Mouse (Mus musculus) cerebellum, adult 11 months (tissue): ENCODE results near the gene Serpine2.

Experiments used
- DNase-seq: peaks from one replicate; pipeline ENCODE4 v3.0.0; 2022

Gene Serpine2

DNA sequence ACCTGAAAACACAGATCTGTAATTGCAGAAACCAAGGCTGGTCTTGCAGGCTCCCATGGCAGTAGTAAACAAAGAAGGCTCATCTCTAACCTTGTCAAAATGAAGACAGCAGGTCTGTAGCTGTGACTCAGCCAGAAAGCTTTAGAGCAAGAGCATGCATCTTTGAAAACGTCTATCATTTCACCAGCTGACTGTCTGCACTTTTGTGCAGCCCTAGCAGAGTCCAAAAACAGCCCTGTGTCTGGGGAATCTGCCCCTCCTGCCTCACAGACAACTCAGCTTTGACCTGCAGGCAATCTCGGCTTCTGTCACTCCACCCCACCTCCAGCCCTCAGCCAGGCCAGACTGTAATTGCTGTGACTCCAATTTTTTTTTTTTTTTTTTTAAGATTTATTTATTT is 105.6 kb downstream of the Serpine2 start:
- no peak for DNase-seq

DNA sequence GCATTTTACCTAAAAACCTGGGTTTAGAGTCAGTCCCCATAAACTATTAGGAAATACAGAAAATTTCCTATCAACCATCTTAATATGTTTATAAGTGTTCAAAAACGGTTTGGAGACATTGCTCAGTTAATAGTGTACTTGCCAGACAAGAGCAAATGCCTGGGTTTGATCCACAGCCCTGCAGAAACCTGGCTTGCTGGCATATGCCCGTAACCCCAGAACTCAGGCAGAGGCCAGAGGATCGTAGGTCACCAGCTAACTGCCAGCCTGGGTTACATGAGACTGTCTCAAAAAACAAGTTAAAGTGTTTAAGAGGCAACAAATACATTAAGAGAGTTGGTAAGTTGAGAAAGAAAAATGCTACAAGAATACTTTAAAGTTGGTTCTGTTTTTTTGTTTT is 106.0 kb downstream of the Serpine2 start:
- DNase-seq, result no peak

DNA sequence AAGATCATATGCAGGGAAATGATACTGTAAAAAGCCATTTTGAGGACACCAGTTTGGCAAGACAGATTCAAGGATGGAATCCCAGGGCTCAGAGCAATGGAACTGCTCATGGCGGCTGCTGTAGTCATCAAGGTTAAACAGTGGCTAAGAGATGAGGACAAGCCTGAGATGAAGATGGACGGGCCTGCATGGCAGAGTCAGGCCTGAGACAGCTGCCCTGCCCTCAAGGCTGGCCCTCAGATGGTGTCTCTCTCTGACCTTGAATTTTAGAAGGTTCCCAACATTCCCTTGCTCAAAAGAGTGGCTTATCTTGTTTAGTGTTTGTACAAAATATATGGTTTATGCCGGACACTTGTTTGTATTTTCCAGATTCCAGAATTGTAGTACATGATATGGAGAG is 107.5 kb downstream of the Serpine2 start:
- DNase-seq, result no peak

DNA sequence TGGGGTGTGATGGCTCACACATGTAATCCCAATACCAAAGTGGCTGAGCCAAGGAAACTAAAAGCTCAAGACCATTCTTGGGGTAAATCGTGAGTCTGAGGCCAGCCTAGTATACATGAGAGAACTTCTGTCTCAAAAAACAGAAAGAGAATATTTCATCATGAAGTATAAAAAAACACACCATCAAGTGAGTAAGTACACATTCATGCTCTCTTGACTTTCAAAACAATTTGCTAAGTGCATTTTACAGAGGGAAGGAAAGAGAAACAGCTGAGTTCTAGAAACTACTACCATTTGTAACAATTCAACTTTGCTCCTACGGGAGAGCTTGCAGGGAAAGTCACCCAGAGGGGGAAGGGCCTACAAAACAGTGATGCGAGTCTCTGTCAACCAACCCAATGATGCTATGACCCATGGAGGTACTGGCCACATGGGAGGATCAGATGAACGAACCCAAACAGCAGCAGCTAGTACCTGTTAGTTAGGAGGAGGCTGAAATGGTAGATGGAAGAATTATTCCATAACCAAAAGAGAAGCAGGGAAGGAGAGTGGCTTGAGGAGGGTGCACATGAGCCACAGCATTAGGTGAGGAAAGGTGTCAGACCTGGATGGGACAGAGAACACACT is 108.2 kb downstream of the Serpine2 start:
- no peak for DNase-seq

DNA sequence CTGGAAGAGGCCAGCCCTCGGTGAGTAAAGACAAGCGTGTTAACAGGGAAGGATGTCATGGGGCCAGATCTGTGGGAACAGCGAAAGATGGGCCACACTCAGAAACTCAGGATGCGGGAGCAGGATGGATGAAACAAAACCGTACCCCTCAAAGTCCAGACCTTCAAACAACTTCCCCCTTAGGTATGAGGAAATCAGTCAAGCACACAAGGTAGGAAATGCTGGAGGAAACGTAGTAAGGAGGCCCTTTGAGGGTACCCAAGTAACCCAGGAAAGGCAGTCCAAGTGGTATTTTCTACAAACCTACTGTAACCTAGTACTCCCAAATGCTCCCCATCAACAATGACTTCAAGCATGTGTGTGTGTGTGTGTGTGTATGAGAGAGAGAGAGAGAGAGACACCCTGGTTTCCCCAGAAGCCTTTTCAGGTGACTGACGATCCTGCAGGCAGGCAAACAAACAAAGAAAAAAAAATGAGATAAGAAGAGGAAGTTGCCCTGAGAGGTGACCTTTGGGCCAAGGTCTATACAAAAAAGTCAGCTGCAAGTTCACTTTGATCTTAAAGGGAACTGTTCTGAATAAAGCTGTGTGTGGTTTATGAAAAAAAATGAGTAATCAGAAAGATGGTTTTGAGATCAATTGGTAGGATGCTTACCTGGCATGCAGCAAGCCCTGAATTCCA is 108.8 kb downstream of the Serpine2 start:
- DNase-seq, result no peak

DNA sequence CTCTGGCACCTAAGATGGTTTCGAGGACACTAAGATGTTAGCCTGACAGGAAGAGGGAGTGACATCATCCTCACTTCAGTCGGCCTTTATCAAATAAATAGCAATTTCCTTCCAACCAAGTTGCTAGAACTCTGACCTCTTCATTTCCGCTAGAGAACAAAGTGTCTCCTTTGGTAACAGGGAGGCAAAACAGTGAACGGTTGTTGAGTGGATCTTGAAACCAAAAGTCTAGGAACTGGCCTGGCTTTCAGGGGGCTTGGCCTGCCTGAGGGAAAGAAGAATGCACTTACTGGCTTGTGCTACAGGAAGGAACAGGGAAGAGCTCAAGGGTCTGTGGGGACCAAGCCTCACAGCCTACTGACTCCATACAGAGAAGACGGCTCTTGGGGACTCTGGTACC is 109.8 kb downstream of the Serpine2 start:
- DNase-seq, result no peak

DNA sequence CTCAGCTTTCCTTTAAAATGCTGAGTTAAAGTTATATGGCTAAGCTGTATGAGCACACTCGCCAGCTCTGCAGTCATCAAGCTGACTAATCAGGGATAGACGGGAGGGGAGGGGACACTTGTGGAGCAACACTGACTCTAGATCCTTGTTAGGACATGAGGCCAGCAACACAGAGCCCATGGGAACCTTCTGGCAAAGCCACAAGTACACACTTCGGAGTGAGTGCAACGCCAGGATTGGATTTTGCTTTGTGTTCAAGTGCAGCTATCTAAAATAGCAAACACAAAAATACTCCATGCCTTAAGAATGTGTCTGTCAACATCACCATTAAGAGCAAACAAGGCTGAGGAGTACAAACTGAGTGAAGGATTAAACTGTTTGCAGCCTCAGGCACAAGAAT is 114.9 kb downstream of the Serpine2 start:
- no peak for DNase-seq
